Mouse (Mus musculus): ENCODE results near the gene Pip5k1c.

GRCm38 (mm10) chr10:81362336-81362949 is 69.7 kb downstream of the Pip5k1c start:
- TF ChIP-seq POLR2A (IDR thresholded peaks at IDR 0.05; ENCODE audit: borderline replicate concordance, insufficient read depth, low read length), result no peak
- no peak for TF ChIP-seq CTCF (IDR thresholded peaks at IDR 0.05; ENCODE audit: borderline replicate concordance, insufficient read depth, low read depth, low read length)

Data from cerebellum, adult 2 months (tissue).